9 mouse cellular contexts compared by ENCODE assay signal in the genomic region with DNA sequence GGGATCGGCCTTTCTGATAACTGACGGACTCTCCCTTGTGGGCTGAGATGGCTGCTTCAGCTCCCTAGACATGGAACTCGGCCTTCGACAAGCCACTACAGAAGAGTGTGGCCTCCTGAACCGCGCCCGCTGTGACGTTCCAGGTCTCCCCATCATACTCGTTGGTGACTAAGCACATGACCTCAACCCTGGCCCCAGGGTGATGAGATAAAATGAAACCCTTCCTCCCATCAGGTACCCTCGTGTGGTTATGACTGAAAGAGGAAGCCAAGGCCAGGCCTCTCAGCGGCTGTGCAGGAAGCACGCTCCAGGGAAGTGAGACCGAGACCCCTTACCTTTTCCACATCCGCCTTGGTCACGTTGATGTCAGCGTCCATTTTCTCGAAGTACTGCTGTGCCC. TPM values are rescaled to one million over a fixed set of nuclear protein-coding genes. Genes with fewer than 3 reads are reported as not detected.
DNase-seq lines count a peak whose midpoint lies in the region; ATAC-seq lines count a peak whose summit lies in the region.
"Had no signal": no experiment of that assay in that cellular context is flagged by ENCODE, and none has a peak within 500 bp of the region (broad histone marks: within the 10 kb centered on the region; RNA-seq: fewer than 3 reads in every experiment).

No protein-coding gene starts in this region.

- no peak overlapping the region for H3K4me2 ChIP-seq in kidney, embryonic 16.5 days (replicated peaks; ENCODE audit: low read depth, low read length)

- H3K4me3 ChIP-seq in macrophage (ENCODE audit: inconsistent target) = no peak overlapping the region
- no peak overlapping the region for H3K4me3 ChIP-seq in kidney, embryonic 16.5 days (ENCODE audit: low read length)

- peaks cover 72% of the 10 kb centered on the region for H3K79me2 ChIP-seq in macrophage (ENCODE audit: inconsistent target)

- no peaks in the 10 kb centered on the region for H3K27me3 ChIP-seq in kidney, embryonic 16.5 days (ENCODE audit: insufficient read depth, low read length)

- H3K27ac ChIP-seq in macrophage = peak overlapping the region; percentile 72
- H3K27ac ChIP-seq in kidney, embryonic 16.5 days (ENCODE audit: low read length) = no peak overlapping the region

- H3K9me3 ChIP-seq in kidney, embryonic 16.5 days (ENCODE audit: low read length) = no peaks in the 10 kb centered on the region

- DNase-seq in thymus, postnatal 0 days (ENCODE audit: low spot score) = peak; percentile 58
- DNase-seq in thymus, postnatal 4 days = no peak
- peak; percentile 50 for DNase-seq in c-Kit-positive CD71-positive TER-119-positive erythroid progenitor cells, embryonic 14.5 days (ENCODE audit: low spot score)
- DNase-seq in urinary bladder, postnatal 10 days (ENCODE audit: low spot score) = no peak
- no peak for DNase-seq in right cerebral cortex, postnatal 14 days
- DNase-seq: adrenal gland, adult 8-10 months; kidney, adult 8-10 months had no signal

- 18% methylated on average over 17 of the region's 17 CpGs for whole genome bisulfite sequencing in macrophage (ENCODE audit: missing documents)
- WGBS in kidney, embryonic 16.5 days = 82% methylated on average over 17 of the region's 17 CpGs

- H3K36me3 ChIP-seq in macrophage (ENCODE audit: inconsistent target) = peaks cover 8% of the 10 kb centered on the region
- H3K36me3 ChIP-seq in kidney, embryonic 16.5 days (ENCODE audit: insufficient read depth, low read length) = peaks cover 11% of the 10 kb centered on the region

- no peak for ATAC-seq in kidney, embryonic 16.5 days (ENCODE audit: low FRiP score, low TSS enrichment)

- H3K4me1 ChIP-seq in kidney, embryonic 16.5 days (ENCODE audit: insufficient read depth, low read length) = peaks cover 13% of the 10 kb centered on the region

- H3K9ac ChIP-seq in kidney, embryonic 16.5 days (replicated peaks; ENCODE audit: low read length) = no peak overlapping the region

RNA-seq across cellular contexts. Expression of a gene that starts 59.2 kb away (rescaled TPM):
- 45.6 and 59.9 TPM in 2 replicates for polyA plus RNA-seq in thymus, postnatal 0 days (2015; fragmentation: Nextera tagmentation; extraction: Ambion mirVana)
- 100 to 1,000 TPM; 230 to 652 (median 349) TPM for total RNA-seq in macrophage (2018; cell fraction: chromatin; rRNA removed)
- total RNA-seq in macrophage (2018; cell fraction: cytosol; rRNA removed) = 10 to 100 TPM; 45.7 to 98.1 (median 65.6) TPM
- 100 to 1,000 TPM; 117 to 400 (median 216) TPM for total RNA-seq in macrophage (2018; cell fraction: nucleus; rRNA removed)
- polyA plus RNA-seq in macrophage (2018) = 77.2 to 118 TPM (median 110 TPM) in 3 replicates
- 19.4 and 24.3 TPM in 2 replicates for polyA plus RNA-seq in kidney, embryonic 16.5 days (2015; fragmentation: Nextera tagmentation; extraction: Ambion mirVana)

Comparison
In these comparisons a context has a peak if more than half of its experiments do, and no peak if none do; other contexts are left out.
1. DNase-seq: peak in thymus, postnatal 0 days (single experiment) and c-Kit-positive CD71-positive TER-119-positive erythroid progenitor cells, embryonic 14.5 days (single experiment); none in thymus, postnatal 4 days (single experiment), urinary bladder, postnatal 10 days (single experiment) and right cerebral cortex, postnatal 14 days (single experiment).